7 mouse cellular contexts compared by ENCODE assay signal in genomic region chr2:25708121-25708520, GRCm38 (mm10). TPM values are rescaled to one million over a fixed set of nuclear protein-coding genes. Genes with fewer than 3 reads are reported as not detected.
DNase-seq lines count a peak whose midpoint lies in the region; ATAC-seq and TF ChIP-seq lines count a peak whose summit lies in the region.

No protein-coding gene starts in this region.

- H3K4me2 ChIP-seq in heart, embryonic 13.5 days: peak overlapping the region; percentile 97
- 0 out of 2 replicates have a peak overlapping the region, but pooled peaks have one; percentile 25 for H3K4me2 ChIP-seq in kidney, postnatal 0 days (ENCODE audit: low read length)

- peak; percentile 50; the same call in 1 of the 2 replicates for TF ChIP-seq CTCF in kidney, postnatal 0 days (IDR thresholded peaks at IDR 0.05; ENCODE audit: low read depth)

- H3K27me3 ChIP-seq in heart, embryonic 13.5 days (replicated peaks): no peaks in the 10 kb centered on the region
- H3K27me3 ChIP-seq in kidney, postnatal 0 days (ENCODE audit: insufficient read depth, low read length): no peaks in the 10 kb centered on the region

- no peaks in the 10 kb centered on the region for H3K36me3 ChIP-seq in heart, embryonic 13.5 days
- H3K36me3 ChIP-seq in kidney, postnatal 0 days (ENCODE audit: insufficient read depth, low read length): no peaks in the 10 kb centered on the region

- H3K9me3 ChIP-seq in heart, embryonic 13.5 days: no peaks in the 10 kb centered on the region
- H3K9me3 ChIP-seq in kidney, postnatal 0 days (replicated peaks; ENCODE audit: low read length): no peaks in the 10 kb centered on the region

- 65% methylated on average over 2 of the region's 2 CpGs for WGBS in heart, embryonic 13.5 days
- 55% methylated on average over 2 of the region's 2 CpGs for WGBS in kidney, postnatal 0 days

- H3K27ac ChIP-seq in heart, embryonic 13.5 days (replicated peaks): no peak overlapping the region
- no peak overlapping the region for H3K27ac ChIP-seq in kidney, postnatal 0 days

- no peak overlapping the region; the same call in 1 of the 2 replicates for H3K9ac ChIP-seq in heart, embryonic 13.5 days
- no peak overlapping the region for H3K9ac ChIP-seq in kidney, postnatal 0 days (ENCODE audit: low read depth, low read length)

- H3K4me1 ChIP-seq in heart, embryonic 13.5 days: peaks cover 14% of the 10 kb centered on the region
- 0 out of 2 replicates have a peak, but pooled peaks cover 7% of the 10 kb centered on the region for H3K4me1 ChIP-seq in kidney, postnatal 0 days (replicated peaks; ENCODE audit: insufficient read depth, low read length)

- H3K4me3 ChIP-seq in heart, embryonic 13.5 days: 0 out of 2 replicates have a peak overlapping the region, but pooled peaks have one; percentile 8
- H3K4me3 ChIP-seq in kidney, postnatal 0 days (replicated peaks; ENCODE audit: low read depth, low read length): no peak overlapping the region

- ATAC-seq in heart, embryonic 13.5 days (ENCODE audit: extremely low read depth, insufficient number of reproducible peaks, low FRiP score, low TSS enrichment): no peak
- ATAC-seq in kidney, postnatal 0 days (replicated peaks; ENCODE audit: low FRiP score, low read depth): no peak

- peak; percentile 86 for DNase-seq in A20 (ENCODE audit: low read depth, low spot score)
- peak; percentile 75 for DNase-seq in CD4-positive, CD25-positive, alpha-beta regulatory T cell, adult 2 months (ENCODE audit: low read depth, low spot score)
- DNase-seq in cerebellum, postnatal 36 days: peak; percentile 27 to 29
- DNase-seq in kidney, postnatal 0 days (ENCODE audit: low spot score): peak; percentile 78
- DNase-seq in lung, postnatal 10 days: peak; percentile 56
- peak; percentile 41 to 57 for DNase-seq in right cerebral cortex, adult 2 months (ENCODE audit: low spot score in 2 of 2)

RNA-seq across cellular contexts. Expression of gene Bmyc, which starts 1.6 kb away (rescaled TPM):
- polyA plus RNA-seq in heart, embryonic 13.5 days (2015; fragmentation: Nextera tagmentation; extraction: Ambion mirVana): 47.0 and 47.6 TPM in 2 replicates
- 94.1 and 94.6 TPM in 2 replicates for polyA plus RNA-seq in kidney, postnatal 0 days (2015; fragmentation: Nextera tagmentation; extraction: Ambion mirVana)

RNA-seq across cellular contexts. Expression of gene Obp2a, which starts 8.3 kb away (rescaled TPM):
- not detected in 2 replicates for polyA plus RNA-seq in heart, embryonic 13.5 days (2015; fragmentation: Nextera tagmentation; extraction: Ambion mirVana)
- 0.37 TPM in 1 of 2 replicates, not detected in the other for polyA plus RNA-seq in kidney, postnatal 0 days (2015; fragmentation: Nextera tagmentation; extraction: Ambion mirVana)

RNA-seq across cellular contexts. Expression of gene Lcn10, which starts 25.6 kb away (rescaled TPM):
- not detected in 2 replicates for polyA plus RNA-seq in heart, embryonic 13.5 days (2015; fragmentation: Nextera tagmentation; extraction: Ambion mirVana)
- not detected in 2 replicates for polyA plus RNA-seq in kidney, postnatal 0 days (2015; fragmentation: Nextera tagmentation; extraction: Ambion mirVana)

RNA-seq across cellular contexts. Expression of gene Obp2b, which starts 28.7 kb away (rescaled TPM):
- not detected in 2 replicates for polyA plus RNA-seq in heart, embryonic 13.5 days (2015; fragmentation: Nextera tagmentation; extraction: Ambion mirVana)
- polyA plus RNA-seq in kidney, postnatal 0 days (2015; fragmentation: Nextera tagmentation; extraction: Ambion mirVana): not detected in 2 replicates

RNA-seq across cellular contexts. Expression of gene Lcn6, which starts 31.5 kb away (rescaled TPM):
- not detected in 2 replicates for polyA plus RNA-seq in heart, embryonic 13.5 days (2015; fragmentation: Nextera tagmentation; extraction: Ambion mirVana)
- polyA plus RNA-seq in kidney, postnatal 0 days (2015; fragmentation: Nextera tagmentation; extraction: Ambion mirVana): not detected in 2 replicates

Comparison
In these comparisons a context has a peak if more than half of its experiments do, and no peak if none do; other contexts are left out.
1. DNase-seq: peak in every context shown above with its lines; median percentile 86 in A20; 78 in kidney, postnatal 0 days; 75 in CD4-positive, CD25-positive, alpha-beta regulatory T cell, adult 2 months; 56 in lung, postnatal 10 days; 49 in right cerebral cortex, adult 2 months; 28 in cerebellum, postnatal 36 days.